Mouse (Mus musculus) megakaryocyte, embryonic 14.5 days (primary cell): ENCODE results near the gene Apoc2. TPM values are rescaled to one million over a fixed set of nuclear protein-coding genes. Genes with fewer than 3 reads are reported as not detected.

Source experiments
- H3K27me3 ChIP-seq: replicated peaks from 2 replicates; pipeline ENCODE3; 2012; ENCODE audit warnings: inconsistent platforms
- H3K36me3 ChIP-seq: replicated peaks from 2 replicates; pipeline ENCODE3; 2012; ENCODE audit warnings: low read length, inconsistent platforms, mixed read lengths
- H3K4me1 ChIP-seq: 2 replicates; pipeline ENCODE4 v1.6.1; 2012; ENCODE audit warnings: inconsistent platforms
- H3K4me3 ChIP-seq: replicated peaks from 2 replicates; pipeline ENCODE3; 2012; ENCODE audit warnings: moderate library complexity, mild to moderate bottlenecking, inconsistent platforms
- H3K9me3 ChIP-seq: 2 replicates; pipeline ENCODE4 v1.6.1; 2012; ENCODE audit warnings: inconsistent platforms
- FLI1 ChIP-seq: IDR thresholded peaks from 2 replicates; pipeline ENCODE4 v1.6.1; 2012; ENCODE audit warnings: low read length, inconsistent platforms, mixed read lengths
- GATA1 ChIP-seq: IDR thresholded peaks from 3 replicates; pipeline ENCODE4 v1.6.1; 2012; ENCODE audit warnings: mixed read lengths, low read length, inconsistent platforms, borderline replicate concordance
- polyA plus RNA-seq: library from polyadenylated mRNA; stranded (reverse); fragments of >175 nt; gene quantifications from 2 replicates; pipeline ENCODE4 v1.2.3, GENCODE M21; 2012; ENCODE audit warnings: low replicate concordance; ENCODE audit not compliant: insufficient read depth

The Apoc2 gene
- polyA plus RNA-seq, 1 experiment: 114 TPM

GRCm38 (mm10) chr7:19682979-19683378 is 5.2 kb upstream of the Apoc2 start:
- no peaks in the 10 kb centered on the region for H3K9me3 ChIP-seq
- H3K36me3 ChIP-seq: no peaks in the 10 kb centered on the region
- peaks cover 46% of the 10 kb centered on the region for H3K27me3 ChIP-seq
- TF ChIP-seq GATA1: no peak
- no peak for TF ChIP-seq FLI1
- peaks cover 31% of the 10 kb centered on the region for H3K4me1 ChIP-seq
- H3K4me3 ChIP-seq: no peak overlapping the region

GRCm38 (mm10) chr7:19681202-19681694 is 3.5 kb upstream of the Apoc2 start, which contains the start of the genes Gm44805 and Apoc4:
TSS of gene Gm44805 (minus strand) at chr7:19681423.
TSS of gene Apoc4 (minus strand) at chr7:19681479.
- no peaks in the 10 kb centered on the region for H3K36me3 ChIP-seq
- H3K4me1 ChIP-seq: peaks cover 29% of the 10 kb centered on the region
- no peak for TF ChIP-seq FLI1
- no peak for TF ChIP-seq GATA1
- peaks cover 61% of the 10 kb centered on the region for H3K27me3 ChIP-seq
- no peaks in the 10 kb centered on the region for H3K9me3 ChIP-seq
- no peak within 1 kb of the TSS for H3K4me3 ChIP-seq

DNA sequence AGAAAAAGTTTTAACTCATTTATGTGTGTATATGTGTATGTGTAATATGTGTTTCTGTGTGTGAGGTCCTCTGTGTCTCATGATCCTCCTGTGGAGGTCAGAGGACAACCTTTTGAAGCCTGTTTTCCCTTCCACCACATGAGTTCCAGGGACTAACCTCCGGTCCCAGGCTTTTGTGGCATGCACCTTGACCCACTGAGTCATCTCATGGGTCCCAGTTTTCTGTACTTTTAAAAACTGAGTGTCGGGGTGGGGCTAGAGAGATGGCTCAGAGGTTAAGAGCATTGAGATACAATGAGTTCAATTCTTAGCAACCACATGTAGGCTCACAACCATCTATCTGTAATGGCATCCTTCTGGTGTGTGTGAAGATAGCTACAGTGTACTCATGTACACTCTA is 3.0 kb upstream of the Apoc2 start:
- Histone ChIP-seq H3K27me3 (peaks cover 63% of the 10 kb centered on the region), H3K4me3 (no peak overlapping the region), H3K4me1 (peaks cover 34% of the 10 kb centered on the region), H3K9me3 (no peaks in the 10 kb centered on the region), H3K36me3 (no peaks in the 10 kb centered on the region)
- TF ChIP-seq GATA1 (no peak), FLI1 (no peak)

DNA sequence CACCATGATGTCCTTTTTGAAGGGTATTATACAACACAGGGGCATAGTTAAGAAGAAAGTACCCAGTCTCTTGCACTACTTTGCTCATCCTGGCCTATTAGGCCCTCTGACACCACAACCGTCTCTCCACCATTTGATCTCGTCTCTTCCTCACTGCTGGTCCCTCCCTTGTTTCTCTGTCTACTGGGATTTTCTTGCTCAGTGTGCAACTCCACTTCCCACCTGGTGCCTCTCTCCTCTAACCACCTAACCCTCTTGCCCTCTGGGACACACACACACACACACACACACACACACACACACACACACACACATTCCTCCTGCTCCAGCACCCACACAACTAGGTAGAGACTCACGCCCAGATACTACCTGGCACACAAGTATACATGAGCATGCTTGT is 1.2 kb upstream of the Apoc2 start:
- TF ChIP-seq GATA1: no peak
- no peak for TF ChIP-seq FLI1
- Histone ChIP-seq H3K9me3 (no peaks in the 10 kb centered on the region), H3K4me1 (peaks cover 27% of the 10 kb centered on the region), H3K36me3 (no peaks in the 10 kb centered on the region), H3K4me3 (no peak overlapping the region), H3K27me3 (peaks cover 57% of the 10 kb centered on the region)

- peaks cover 57% of the 10 kb centered on the region for H3K27me3 ChIP-seq
- TF ChIP-seq GATA1 (no peak), FLI1 (no peak)
- H3K9me3 ChIP-seq: no peaks in the 10 kb centered on the region
- no peak overlapping the region for H3K4me3 ChIP-seq
- H3K36me3 ChIP-seq: no peaks in the 10 kb centered on the region
- peaks cover 25% of the 10 kb centered on the region for H3K4me1 ChIP-seq
Observed at GRCm38 (mm10) chr7:19676662-19677061, 1.1 kb downstream of the Apoc2 start.

DNA sequence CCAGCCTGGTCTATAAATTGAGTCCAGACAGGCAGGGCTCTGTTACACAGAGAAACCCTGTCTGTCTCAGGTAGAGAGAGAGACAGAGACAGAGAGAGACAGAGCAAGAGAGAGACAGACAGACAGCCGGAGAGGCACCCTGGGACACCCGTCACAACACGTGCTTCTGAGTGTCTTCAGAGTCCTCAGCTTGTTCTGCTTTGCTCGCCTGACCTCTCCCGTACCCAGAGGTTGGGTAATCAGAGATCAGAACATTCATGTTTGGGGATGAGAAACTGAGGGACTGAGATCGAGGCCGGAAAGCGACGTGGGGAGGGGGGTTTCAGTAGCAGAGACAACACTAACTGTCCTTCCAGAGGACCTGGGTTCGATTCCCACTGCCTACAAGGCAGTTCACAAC is 1.9 kb downstream of the Apoc2 start:
- Histone ChIP-seq H3K4me1 (peaks cover 19% of the 10 kb centered on the region), H3K36me3 (no peaks in the 10 kb centered on the region), H3K9me3 (no peaks in the 10 kb centered on the region), H3K27me3 (peaks cover 54% of the 10 kb centered on the region), H3K4me3 (peak overlapping the region; percentile 4)
- TF ChIP-seq GATA1 (no peak), FLI1 (no peak)

GRCm38 (mm10) chr7:19673083-19673699 is 4.5 kb downstream of the Apoc2 start:
- H3K4me1 ChIP-seq: peaks cover 32% of the 10 kb centered on the region

DNA sequence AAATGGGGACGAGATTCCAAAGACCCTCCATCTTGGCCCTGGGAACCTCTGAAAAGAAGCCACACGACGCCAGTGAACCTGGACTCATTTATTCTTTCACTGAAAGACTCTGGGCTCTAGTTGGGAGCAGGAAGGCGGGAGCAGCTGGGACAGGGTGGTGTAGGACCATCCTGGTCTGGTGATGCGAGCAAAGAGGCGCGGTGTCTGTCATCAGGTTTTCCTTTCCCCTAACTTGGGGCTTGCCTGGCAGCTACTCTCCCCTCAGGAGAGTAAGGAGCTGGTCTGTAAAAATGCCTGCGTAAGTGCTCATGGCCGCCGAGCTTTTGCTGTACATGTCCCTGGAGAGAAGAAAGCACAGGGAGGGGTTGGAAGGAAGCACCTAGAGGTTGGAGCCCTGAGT is 6.2 kb downstream of the Apoc2 start:
- TF ChIP-seq FLI1 (no peak), GATA1 (no peak)
- H3K36me3 ChIP-seq: no peaks in the 10 kb centered on the region
- no peaks in the 10 kb centered on the region for H3K9me3 ChIP-seq
- peaks cover 32% of the 10 kb centered on the region for H3K4me1 ChIP-seq
- no peak overlapping the region for H3K4me3 ChIP-seq
- H3K27me3 ChIP-seq: peaks cover 33% of the 10 kb centered on the region

More at GRCm38 (mm10) chr7:19673083-19673699, 4.5 kb downstream of the Apoc2 start:
- no peak overlapping the region for H3K4me3 ChIP-seq
- H3K36me3 ChIP-seq: no peaks in the 10 kb centered on the region
- TF ChIP-seq GATA1 (no peak), FLI1 (no peak)
- H3K27me3 ChIP-seq: peaks cover 48% of the 10 kb centered on the region
- no peaks in the 10 kb centered on the region for H3K9me3 ChIP-seq

GRCm38 (mm10) chr7:19668947-19669721 is 8.6 kb downstream of the Apoc2 start:
- Histone ChIP-seq H3K4me1 (peaks cover 36% of the 10 kb centered on the region), H3K27me3 (peaks cover 19% of the 10 kb centered on the region), H3K36me3 (no peaks in the 10 kb centered on the region), H3K9me3 (no peaks in the 10 kb centered on the region), H3K4me3 (peak overlapping the region; percentile 80)
- TF ChIP-seq GATA1 (no peak), FLI1 (no peak)

DNA sequence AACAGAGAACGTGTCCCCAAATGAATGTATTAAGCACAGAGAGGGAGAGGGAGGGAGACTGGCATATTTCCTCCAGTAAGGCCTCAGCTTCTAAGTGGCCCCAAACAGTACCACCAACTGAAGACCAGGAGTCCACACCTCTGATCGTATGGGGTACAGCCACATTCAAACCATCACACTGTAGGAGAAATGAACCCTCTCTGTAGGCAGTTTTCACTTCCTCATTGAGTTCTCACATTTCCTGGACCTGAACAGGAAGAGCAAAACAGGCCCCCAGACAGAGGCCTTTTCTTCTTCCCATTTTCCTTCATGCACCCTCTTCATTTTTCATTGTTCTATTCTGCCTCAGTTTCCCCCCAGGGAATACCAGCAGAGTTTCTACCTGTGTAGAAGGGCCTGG is 10.3 kb downstream of the Apoc2 start:
- TF ChIP-seq GATA1: no peak
- no peak for TF ChIP-seq FLI1
- H3K27me3 ChIP-seq: peaks cover 11% of the 10 kb centered on the region
- H3K4me3 ChIP-seq: peak overlapping the region; percentile 18
- no peaks in the 10 kb centered on the region for H3K9me3 ChIP-seq
- peaks cover 48% of the 10 kb centered on the region for H3K4me1 ChIP-seq
- peaks cover 6% of the 10 kb centered on the region for H3K36me3 ChIP-seq
